Mouse (Mus musculus) myocyte (in vitro differentiated cells): ENCODE measurements at regions not wholly inside any gene's neighbourhood (a gene's known extent, or its start where the extent isn't known, plus 50 kb on each side); places are given as distances from the start of the nearest gene placed in this dataset.
A peak's percentile ranks its signal among the peaks of the same experiment; 100 is the strongest.

Source experiments
- H3K27me3 ChIP-seq: one replicate; pipeline ENCODE4 v1.6.1; 2011; ENCODE audit not compliant: control insufficient read depth, insufficient read depth, insufficient read length
- H3K36me3 ChIP-seq: one replicate; pipeline ENCODE4 v1.6.1; 2011; ENCODE audit not compliant: control insufficient read depth, insufficient read depth
- H3K4me2 ChIP-seq: one replicate; pipeline ENCODE4 v1.6.1; 2011; ENCODE audit warnings: low read depth, control low read depth
- H3K4me3 ChIP-seq: one replicate; pipeline ENCODE4 v1.5.1; 2011; ENCODE audit warnings: mild to moderate bottlenecking, control low read depth, moderate library complexity
- H3K79me2 ChIP-seq: one replicate; pipeline ENCODE4 v1.6.1; 2011; ENCODE audit not compliant: control insufficient read depth, insufficient read depth
- H3ac ChIP-seq: one replicate; pipeline ENCODE4 v1.6.1; 2011; ENCODE audit not compliant: control insufficient read depth, insufficient read length
- CEBPB ChIP-seq: IDR thresholded peaks from 2 replicates; pipeline ENCODE4 v1.6.1; 2011; ENCODE audit warnings: mild to moderate bottlenecking, moderate library complexity; ENCODE audit not compliant: poor library complexity, insufficient read depth, severe bottlenecking
- E2F4 ChIP-seq: IDR thresholded peaks from one replicate; pipeline ENCODE4 v1.6.1; 2011; ENCODE audit warnings: mild to moderate bottlenecking, control low read depth, moderate library complexity; ENCODE audit not compliant: insufficient read depth
- MAX ChIP-seq: IDR thresholded peaks from one replicate; pipeline ENCODE4 v1.6.1; 2011; ENCODE audit warnings: low read depth, mild to moderate bottlenecking, control low read depth
- MYOD1 ChIP-seq, 3 experiments: IDR thresholded peaks; one replicate each; pipeline ENCODE4 v1.6.1; 2011; ENCODE audit warnings: control low read depth in 2 of 3, low read depth in 2 of 3, mild to moderate bottlenecking in 2 of 3, moderate library complexity in 1 of 3; ENCODE audit not compliant: insufficient read length in 2 of 3, control insufficient read depth in 1 of 3
- MYOG ChIP-seq, 3 experiments: IDR thresholded peaks; one replicate each; pipeline ENCODE4 v1.6.1; 2011; ENCODE audit warnings: control low read depth in 2 of 3, low read depth in 2 of 3, mild to moderate bottlenecking in 2 of 3; ENCODE audit not compliant: insufficient read length in 2 of 3, control insufficient read depth in 1 of 3, insufficient read depth in 1 of 3
- POLR2A ChIP-seq: IDR thresholded peaks from one replicate; pipeline ENCODE4 v1.6.1; 2011; ENCODE audit warnings: low read depth, mild to moderate bottlenecking, control low read depth, moderate library complexity; ENCODE audit not compliant: insufficient read length
- POLR2AphosphoS2 ChIP-seq: IDR thresholded peaks from one replicate; pipeline ENCODE4 v1.6.1; 2011; ENCODE audit warnings: low read depth, control low read depth; ENCODE audit not compliant: insufficient read length
- REST ChIP-seq: IDR thresholded peaks from one replicate; pipeline ENCODE4 v1.6.1; 2011; ENCODE audit warnings: mild to moderate bottlenecking, control low read depth, moderate library complexity; ENCODE audit not compliant: insufficient read depth, insufficient read length
- SRF ChIP-seq: IDR thresholded peaks from one replicate; pipeline ENCODE4 v1.6.1; 2011; ENCODE audit warnings: low read depth; ENCODE audit not compliant: control insufficient read depth, insufficient read length
- TCF12 ChIP-seq: IDR thresholded peaks from one replicate; pipeline ENCODE4 v1.6.1; 2011; ENCODE audit warnings: mild to moderate bottlenecking, control low read depth; ENCODE audit not compliant: poor library complexity, insufficient read depth, severe bottlenecking
- TCF3 ChIP-seq: IDR thresholded peaks from one replicate; pipeline ENCODE4 v1.6.1; 2011; ENCODE audit warnings: low read depth, control low read depth; ENCODE audit not compliant: insufficient read length
- USF1 ChIP-seq: IDR thresholded peaks from one replicate; pipeline ENCODE4 v1.6.1; 2011; ENCODE audit warnings: low read depth, mild to moderate bottlenecking, control low read depth, moderate library complexity

DNA sequence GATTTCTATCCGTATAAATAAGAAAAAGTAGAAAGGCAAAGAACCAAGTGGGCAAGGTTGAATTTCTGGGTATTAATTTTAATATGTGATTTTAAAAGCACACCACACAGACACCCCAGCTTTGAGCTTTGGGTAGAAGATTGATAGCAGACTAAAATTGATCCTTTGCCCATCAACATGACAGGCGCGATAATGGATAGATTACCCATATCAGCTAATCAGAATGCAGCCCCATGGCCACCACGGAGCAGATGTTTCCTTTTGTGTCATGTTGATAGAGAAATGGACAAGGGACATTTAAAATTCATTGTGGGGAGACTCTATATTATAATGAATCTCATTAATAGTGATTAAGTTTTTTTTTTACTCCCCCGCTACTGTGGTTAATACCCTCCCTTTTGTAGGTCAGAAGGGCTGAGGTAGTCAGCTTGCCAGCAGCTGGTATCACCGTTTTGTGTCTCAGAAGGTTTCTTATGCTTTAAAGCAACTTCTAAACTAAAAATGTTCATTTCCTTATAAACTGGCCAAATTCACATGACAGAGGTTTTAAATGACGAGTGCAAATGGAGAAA lies 296.1 kb downstream of the Irs2 start:
- no peaks in the 10 kb centered on the region for H3K36me3 ChIP-seq
- no peaks in the 10 kb centered on the region for H3K79me2 ChIP-seq
- H3K4me2 ChIP-seq = no peak overlapping the region
- H3K27me3 ChIP-seq = peaks cover 24% of the 10 kb centered on the region
- H3ac ChIP-seq = no peak overlapping the region
- H3K4me3 ChIP-seq = no peak overlapping the region
- TF ChIP-seq USF1 = no peak
- TF ChIP-seq E2F4 = no peak
- no peak for TF ChIP-seq POLR2AphosphoS2
- no peak for TF ChIP-seq MYOD1 (IDR thresholded peaks at IDR 0.05; ENCODE audit: control insufficient read depth in 1 of 3, insufficient read length in 2 of 3, low read depth in 2 of 3)
- no peak for TF ChIP-seq POLR2A
- no peak for TF ChIP-seq REST
- TF ChIP-seq TCF12 = no peak
- TF ChIP-seq SRF = no peak
- TF ChIP-seq MAX = no peak
- TF ChIP-seq MYOG (IDR thresholded peaks at IDR 0.05; ENCODE audit: control insufficient read depth in 1 of 3, insufficient read depth in 1 of 3, insufficient read length in 2 of 3, low read depth in 2 of 3) = no peak
- TF ChIP-seq TCF3 = no peak
- TF ChIP-seq CEBPB = no peak

DNA sequence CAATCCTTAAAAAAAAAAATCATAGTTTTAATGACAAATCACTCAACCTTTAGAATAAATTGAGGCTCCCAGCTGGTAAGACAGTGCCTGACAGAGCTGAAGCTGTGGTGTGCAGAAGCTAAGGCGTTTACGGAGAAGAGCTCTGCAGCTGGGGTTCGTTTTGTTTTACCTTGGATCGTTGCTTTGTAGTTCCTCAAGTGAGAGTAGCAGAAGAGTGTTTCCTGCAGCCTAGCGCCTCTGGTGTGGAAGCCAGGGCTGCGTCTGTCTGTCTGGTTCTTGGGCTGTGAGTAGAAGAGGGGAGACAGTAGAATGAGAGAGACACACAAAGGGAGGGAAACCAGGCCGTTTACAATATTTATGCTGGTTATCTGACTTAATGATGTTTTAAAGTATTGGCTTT lies 296.8 kb downstream of the Irs2 start:
- H3K79me2 ChIP-seq = no peaks in the 10 kb centered on the region
- TF ChIP-seq TCF3 = no peak
- no peak for TF ChIP-seq POLR2AphosphoS2
- no peak overlapping the region for H3K4me3 ChIP-seq
- H3K36me3 ChIP-seq = no peaks in the 10 kb centered on the region
- no peak overlapping the region for H3K4me2 ChIP-seq
- peaks cover 24% of the 10 kb centered on the region for H3K27me3 ChIP-seq
- H3ac ChIP-seq = no peak overlapping the region

DNA sequence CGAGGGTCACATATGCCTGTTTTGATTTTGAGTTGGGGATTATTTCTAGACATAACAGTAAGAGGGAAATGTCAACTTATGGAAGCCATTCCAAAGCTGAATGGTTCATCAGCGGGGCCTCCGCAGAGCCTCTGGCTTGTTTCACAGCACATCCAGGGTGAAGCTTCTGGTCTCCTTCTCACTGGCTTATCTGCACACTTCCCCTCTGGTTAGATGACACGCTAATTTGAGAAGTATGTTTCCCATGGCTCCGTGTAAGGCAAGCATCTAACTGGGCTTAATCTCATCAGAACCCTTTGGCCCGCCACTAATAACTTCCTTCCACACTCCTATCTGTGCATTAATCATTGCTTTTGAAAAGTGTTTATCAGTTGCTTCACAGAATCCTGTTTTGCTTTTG lies 299.7 kb downstream of the Irs2 start:
- Histone ChIP-seq H3K36me3 (no peaks in the 10 kb centered on the region), H3K4me3 (no peak overlapping the region), H3K27me3 (peaks cover 14% of the 10 kb centered on the region), H3ac (no peak overlapping the region), H3K79me2 (no peaks in the 10 kb centered on the region), H3K4me2 (no peak overlapping the region)
- TF ChIP-seq MYOG (IDR thresholded peaks at IDR 0.05; ENCODE audit: control insufficient read depth in 1 of 3, insufficient read depth in 1 of 3, insufficient read length in 2 of 3, low read depth in 2 of 3) (no peak), SRF (no peak), REST (no peak), POLR2A (no peak), TCF3 (no peak), CEBPB (no peak), POLR2AphosphoS2 (no peak), MAX (no peak), E2F4 (no peak), MYOD1 (IDR thresholded peaks at IDR 0.05; ENCODE audit: control insufficient read depth in 1 of 3, insufficient read length in 2 of 3, low read depth in 2 of 3) (no peak)

DNA sequence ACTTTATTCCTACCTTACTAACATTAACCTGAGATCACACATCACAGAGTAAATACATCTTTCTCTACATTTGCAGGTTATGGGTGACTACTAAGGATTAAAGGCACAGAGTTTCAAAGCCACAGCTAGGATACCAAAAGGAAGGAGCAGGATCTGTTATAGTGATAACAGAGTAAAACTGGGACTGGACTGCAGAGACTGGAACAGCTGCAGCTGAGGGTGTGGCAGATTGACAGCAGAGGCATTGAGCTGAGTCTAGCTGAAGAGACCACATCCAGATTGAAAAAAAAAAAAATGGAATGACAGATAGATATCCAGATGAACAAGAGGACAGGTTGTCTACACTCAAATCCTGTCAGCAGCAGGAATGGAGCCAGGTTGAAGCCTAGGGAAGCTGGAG lies 301.1 kb downstream of the Irs2 start:
- H3K36me3 ChIP-seq = no peaks in the 10 kb centered on the region
- no peak overlapping the region for H3K4me2 ChIP-seq
- TF ChIP-seq E2F4 (no peak), TCF12 (no peak), CEBPB (no peak), MAX (no peak), POLR2A (no peak), MYOD1 (IDR thresholded peaks at IDR 0.05; ENCODE audit: control insufficient read depth in 1 of 3, insufficient read length in 2 of 3, low read depth in 2 of 3) (peak in 2 of 3 experiments; percentile 51 to 58), USF1 (no peak), SRF (no peak), POLR2AphosphoS2 (no peak), MYOG (IDR thresholded peaks at IDR 0.05; ENCODE audit: control insufficient read depth in 1 of 3, insufficient read depth in 1 of 3, insufficient read length in 2 of 3, low read depth in 2 of 3) (peak in 1 of 3 experiments; percentile 18), REST (no peak), TCF3 (no peak)
- no peaks in the 10 kb centered on the region for H3K79me2 ChIP-seq
- no peak overlapping the region for H3ac ChIP-seq
- H3K4me3 ChIP-seq = no peak overlapping the region
- H3K27me3 ChIP-seq = peaks cover 14% of the 10 kb centered on the region

DNA sequence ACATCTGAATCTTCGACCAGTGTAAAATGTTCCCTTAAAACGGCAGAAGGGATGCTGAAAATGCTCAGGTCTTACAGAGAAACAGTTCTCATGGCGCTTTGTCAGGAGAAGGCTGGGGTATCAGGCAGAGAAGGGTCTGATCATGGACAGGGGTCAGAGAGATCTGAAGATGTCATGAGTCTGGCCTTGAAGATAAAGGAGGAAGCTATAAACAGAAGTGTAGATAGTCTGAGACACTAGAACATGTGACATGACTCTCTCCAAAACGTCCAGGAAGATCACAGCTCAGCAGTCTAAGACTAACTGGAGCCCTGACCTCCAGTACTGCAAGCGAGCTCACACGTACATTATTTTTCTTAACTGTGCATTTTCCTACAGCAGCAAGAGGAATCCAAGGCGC lies 302.3 kb downstream of the Irs2 start:
- H3ac ChIP-seq = no peak overlapping the region
- TF ChIP-seq TCF12 = no peak
- TF ChIP-seq POLR2AphosphoS2 = no peak
- no peak for TF ChIP-seq POLR2A
- no peak for TF ChIP-seq MAX
- TF ChIP-seq E2F4 = no peak
- TF ChIP-seq MYOG (IDR thresholded peaks at IDR 0.05; ENCODE audit: control insufficient read depth in 1 of 3, insufficient read depth in 1 of 3, insufficient read length in 2 of 3, low read depth in 2 of 3) = no peak
- TF ChIP-seq MYOD1 (IDR thresholded peaks at IDR 0.05; ENCODE audit: control insufficient read depth in 1 of 3, insufficient read length in 2 of 3, low read depth in 2 of 3) = no peak
- no peaks in the 10 kb centered on the region for H3K79me2 ChIP-seq
- no peak overlapping the region for H3K4me2 ChIP-seq
- no peak overlapping the region for H3K4me3 ChIP-seq
- H3K36me3 ChIP-seq = no peaks in the 10 kb centered on the region
- H3K27me3 ChIP-seq = peaks cover 13% of the 10 kb centered on the region
